Mouse (Mus musculus) c-Kit-negative CD71-positive TER-119-positive erythroid progenitor cells, embryonic 14.5 days (primary cell): Measurements from ENCODE around the gene Poc1a.

Experiments used
- DNase-seq: peaks from one replicate; pipeline ENCODE4 v3.0.0-alpha.2; 2013; ENCODE audit warnings: low read depth, low spot score

The Poc1a gene

DNA sequence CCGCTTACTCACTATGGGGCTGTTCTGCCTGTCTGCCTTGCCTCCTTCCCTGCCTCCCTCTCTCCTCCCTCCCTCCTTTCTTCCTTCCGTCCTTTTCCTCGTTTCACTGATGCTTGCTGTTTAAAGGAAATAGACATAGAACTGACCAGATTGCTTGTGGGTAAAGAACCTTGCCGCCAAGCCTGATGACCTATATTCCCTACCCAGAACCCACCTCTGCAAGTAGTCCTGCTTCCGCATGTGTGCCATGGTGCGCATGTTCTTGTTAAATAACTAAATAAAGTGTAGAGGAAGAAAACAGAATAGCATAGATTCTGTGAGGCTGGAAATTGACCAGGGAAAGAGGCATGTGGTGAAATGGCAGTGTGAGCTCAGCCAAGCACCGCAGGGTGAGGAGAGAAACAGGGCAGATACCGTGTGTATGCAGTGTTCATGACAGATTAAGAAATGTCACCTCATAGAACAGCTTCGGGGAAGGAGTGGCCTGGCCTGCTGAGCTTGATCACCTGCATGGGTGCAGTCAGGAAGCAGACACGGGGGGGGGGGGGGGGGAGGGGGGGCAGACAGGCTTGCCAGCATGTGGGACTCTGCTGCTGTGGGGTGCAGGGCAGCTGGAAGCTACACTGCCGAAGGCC is 20.7 kb downstream of the Poc1a start:
- no peak for DNase-seq

DNA sequence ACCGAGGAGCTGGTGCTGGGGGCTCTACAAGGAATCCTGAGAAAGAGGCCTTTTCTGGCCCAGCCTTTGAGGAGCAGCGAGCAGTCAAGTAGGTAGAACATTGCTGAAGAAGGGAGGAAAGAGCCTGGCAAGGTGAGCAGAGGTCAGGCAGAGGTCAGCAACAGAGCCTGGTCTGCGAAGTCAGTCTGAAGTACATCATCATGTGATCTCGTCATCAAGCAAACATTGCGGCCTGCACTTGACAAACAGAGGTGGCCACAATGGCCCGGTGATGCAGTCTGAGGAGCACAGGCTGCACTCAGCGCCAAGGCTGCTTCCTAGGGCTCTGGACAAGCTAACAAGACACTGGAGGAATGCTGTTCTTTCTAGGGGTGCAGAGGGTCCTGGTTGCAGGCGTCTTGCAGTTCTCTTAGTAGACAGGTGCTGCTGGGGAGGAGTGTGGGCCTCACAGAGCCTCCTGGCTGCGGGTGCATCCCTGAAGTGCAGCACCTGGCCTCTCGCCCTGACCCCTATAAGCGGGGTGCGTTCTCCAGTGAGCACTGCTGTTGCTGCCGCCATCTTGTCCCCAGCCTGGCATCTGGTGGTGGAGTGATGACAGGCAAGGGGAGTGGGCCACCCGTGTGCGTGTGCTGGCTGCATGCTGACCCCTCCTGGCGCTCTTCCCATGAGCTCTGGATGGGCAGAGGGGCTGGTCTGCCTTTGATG is 21.7 kb downstream of the Poc1a start:
- no peak for DNase-seq

DNA sequence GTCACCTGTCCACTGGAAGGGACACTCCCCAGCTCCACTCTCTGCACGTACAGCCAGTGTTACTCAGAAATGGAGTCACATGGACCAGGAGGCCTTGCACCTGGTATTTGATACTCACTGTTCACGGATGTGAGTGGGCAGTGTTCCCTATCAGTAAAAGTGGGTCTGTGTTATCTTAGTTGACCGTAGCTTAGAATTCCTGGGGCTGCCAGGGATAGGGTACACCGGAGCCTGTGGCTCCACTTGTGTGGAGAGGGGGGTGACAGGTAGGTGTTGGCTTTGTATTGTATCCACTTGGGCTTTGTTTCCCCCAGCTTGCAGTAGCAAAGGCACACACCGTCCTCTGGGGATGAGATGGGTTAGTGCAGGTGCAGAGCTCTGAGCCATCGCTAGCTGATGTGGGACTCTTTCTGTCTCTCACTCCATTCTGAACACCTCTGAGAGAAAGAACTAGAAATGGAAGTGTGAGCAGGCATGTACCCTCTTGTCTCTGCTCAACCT is 22.6 kb downstream of the Poc1a start:
- no peak for DNase-seq

DNA sequence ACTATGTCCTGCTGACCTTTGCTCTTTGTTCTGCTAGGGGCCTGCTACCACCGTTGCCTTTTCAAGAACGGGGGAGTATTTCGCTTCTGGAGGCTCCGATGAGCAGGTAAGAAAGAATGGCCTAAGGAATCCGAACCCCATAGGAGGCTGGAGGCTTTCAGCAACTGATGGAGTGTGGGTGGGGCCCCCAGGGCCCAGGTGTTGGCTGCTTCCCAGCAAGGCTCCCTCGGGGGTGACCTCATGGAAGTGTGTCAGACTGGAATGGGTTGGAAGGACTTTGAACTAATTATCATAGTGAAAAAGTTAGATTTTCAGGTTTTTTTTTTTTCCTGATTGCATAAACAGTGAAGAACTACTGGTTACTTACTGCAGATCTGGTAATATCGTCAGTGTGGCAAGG is 24.4 kb downstream of the Poc1a start:
- DNase-seq: no peak

DNA sequence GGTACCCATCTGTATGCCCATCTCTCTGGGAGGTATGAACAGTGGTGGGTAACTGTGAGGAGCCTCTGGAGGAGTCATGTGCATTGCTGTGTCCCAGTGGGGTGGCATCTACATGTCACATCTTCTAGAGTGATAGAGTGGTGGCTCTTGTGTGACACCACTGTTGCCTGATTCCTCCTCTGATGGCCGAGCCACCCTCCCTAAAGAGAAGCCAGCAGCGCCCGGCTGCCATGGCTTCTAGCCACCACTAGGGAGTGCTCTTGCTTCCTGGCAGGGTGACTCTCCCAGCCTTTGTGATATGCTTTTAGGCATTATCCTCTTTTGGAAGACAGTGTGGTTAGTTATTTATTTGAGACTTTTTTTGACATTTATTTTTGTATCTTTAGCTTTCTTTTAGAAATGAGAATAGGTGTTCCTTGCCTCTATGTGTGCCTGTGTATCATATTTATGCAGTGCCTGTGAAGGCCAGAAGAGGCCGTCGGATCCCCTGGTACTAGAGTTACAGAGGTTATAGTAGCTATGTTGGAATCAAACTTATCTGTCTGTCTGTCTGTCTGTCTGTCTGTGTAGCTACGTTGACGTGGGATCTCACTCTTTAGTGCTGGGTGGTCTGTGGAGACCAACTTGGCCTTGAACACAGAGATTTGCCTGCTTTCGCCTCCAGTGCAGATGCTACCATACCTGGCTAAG is 25.9 kb downstream of the Poc1a start:
- peak; percentile 17 for DNase-seq

DNA sequence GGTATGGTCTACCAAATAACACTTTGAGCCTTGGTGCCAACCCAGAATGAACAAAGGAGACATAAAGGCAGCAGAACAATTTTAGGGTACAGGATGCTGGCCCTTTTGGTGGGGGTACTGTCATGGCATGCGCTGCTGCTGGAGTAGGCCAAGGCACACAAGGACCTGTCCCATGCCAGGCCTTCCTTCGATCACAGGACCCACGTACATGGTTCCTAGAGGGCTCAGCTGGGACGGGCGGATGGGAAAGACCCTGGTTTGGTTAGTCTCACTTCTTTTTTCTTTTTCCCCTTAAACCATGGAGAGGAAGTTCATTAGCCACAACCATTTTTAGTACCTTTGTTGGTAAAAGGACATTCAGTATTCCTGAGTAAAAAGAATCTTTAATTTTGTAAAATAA is 27.3 kb downstream of the Poc1a start:
- no peak for DNase-seq

DNA sequence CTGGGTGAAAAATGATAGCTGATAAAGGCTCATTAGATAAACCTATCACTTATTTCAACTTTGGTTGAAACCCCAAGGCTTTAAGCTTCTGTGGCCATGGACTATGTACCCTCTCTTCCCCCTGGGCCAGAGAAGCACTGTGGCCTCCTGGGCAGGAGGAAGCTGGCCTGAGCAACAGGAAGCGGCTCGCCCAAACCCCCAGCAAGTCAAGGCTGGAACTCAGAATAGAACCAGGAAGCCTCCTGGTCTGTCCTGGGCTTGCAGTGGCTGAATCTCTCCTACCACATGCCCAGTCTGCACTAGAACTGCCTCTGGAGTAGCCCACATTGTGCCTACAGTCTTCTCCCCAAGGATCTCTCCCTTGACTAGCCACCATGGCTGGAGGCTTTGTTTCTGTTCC is 27.7 kb downstream of the Poc1a start:
- DNase-seq: no peak

DNA sequence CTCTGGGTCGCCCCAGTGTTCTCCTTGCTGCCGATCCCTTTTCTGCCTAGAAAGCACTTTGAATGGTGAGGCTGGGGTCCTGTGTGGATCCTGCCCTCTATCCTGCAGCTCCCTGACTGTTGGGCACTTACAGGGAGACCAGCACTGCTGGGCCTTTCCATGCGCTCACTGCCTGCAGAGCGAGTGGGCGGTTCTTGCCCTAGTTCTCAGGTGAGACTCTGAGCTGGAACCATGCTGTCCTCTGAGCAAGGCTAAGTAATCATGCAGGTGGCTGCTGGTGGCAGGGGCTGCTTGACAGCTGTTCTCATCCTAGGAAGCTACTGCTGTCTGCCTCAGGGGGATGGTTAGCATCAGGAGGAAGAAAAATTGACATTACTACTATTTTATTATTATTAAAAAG is 28.1 kb downstream of the Poc1a start:
- no peak for DNase-seq

DNA sequence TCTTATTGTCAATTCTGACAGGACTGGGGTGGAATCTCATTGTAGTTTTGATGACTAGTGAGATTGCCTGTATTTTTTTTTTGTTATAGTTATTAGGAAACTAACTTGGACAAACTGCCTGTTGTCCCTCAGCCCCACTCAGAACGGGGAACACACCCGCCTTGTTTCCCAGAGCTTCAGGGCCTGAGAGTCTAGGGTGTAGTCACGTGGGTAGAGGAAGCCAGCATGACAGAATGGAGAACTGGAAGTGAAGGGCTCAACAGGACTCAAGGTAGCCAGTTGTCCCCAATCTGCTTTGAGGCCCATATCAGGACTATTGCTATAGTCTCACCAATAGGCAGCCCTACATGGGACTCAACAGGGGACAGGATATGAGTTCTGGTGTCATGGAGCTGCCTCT is 29.0 kb downstream of the Poc1a start:
- no peak for DNase-seq

DNA sequence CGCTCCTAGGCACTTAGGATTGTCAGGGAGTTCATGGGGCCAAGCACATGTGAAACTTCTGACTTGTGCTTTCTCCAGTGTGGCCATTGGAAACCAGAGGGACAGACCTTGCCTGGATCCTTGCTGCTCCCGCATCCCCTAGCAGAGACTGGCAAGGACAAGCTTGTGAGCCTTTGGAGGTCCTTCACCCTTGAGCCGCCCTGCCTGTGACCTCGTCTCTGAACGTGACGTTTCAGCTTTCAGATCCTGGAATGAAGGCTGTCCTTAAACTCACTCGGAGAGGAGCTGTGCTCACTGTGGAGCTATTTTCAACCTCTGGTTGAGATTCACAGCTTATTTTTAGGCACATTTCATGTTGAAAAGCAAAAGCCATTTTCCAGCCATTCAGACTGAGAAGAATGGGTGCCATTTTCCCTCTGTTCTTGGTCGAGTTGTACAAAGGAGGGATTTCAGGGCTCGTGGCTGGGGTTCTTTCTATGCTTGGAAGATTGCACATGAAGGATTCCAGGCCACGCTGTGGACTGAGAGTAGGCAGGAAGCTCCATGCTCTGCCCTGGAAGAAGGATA is 30.8 kb downstream of the Poc1a start:
- DNase-seq: no peak

DNA sequence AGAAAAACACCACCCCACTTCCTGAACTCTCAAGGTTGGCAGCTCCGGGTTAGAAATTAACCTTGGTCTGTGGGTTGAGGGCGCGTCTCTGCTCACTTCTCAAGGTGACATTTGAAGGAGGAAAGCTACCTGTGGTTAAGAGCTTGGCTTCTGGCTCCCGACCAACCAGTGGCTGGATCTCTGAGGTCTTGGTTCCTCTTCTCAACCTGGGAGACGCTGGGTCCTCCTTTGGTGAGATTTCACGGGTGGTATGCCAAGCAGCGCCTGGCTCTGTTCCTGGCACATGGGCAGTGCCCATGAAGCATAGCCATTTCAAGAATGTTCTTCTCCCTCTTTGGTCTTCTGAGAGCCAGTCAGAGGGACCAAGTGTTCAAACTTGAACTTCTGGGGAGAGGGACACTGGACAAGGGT is 32.1 kb downstream of the Poc1a start:
- DNase-seq: no peak

DNA sequence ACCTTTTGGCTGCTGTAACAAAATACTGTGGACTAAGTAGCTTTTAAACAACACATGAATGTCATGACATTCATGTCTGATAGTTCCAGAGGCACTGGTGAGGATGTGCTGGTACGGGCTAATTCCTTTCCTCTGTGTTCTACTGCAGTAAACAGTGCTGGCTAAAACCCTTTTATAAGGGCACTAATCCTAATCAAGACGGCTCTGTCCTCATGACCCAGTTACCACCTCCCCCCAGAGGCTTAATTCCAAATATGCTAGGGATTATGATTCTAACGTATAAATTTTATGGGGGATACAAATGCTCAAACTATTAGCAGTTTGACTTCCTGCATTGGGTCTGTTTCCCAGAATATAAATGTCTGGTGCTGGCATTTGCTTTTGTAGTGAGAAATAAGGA is 33.3 kb downstream of the Poc1a start:
- no peak for DNase-seq

DNA sequence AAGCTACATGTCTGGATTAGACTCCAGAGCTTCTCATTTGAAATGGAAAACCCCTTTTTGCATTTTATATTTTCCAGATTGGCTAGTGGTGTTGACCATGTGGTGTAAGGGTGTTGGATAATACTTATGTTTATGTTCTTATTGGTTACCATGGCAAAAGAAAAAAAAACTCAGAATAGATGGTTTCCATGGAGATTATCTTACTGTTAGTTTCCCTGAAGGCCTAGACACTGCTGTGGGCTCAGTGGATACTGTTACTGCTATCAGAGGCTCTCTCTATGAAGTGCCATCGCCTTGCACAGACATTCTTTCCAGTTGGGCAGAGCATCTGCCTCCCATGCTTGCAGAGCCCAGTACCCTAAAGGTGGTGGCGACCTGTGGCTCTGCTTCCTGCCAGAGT is 37.2 kb downstream of the Poc1a start:
- no peak for DNase-seq

DNA sequence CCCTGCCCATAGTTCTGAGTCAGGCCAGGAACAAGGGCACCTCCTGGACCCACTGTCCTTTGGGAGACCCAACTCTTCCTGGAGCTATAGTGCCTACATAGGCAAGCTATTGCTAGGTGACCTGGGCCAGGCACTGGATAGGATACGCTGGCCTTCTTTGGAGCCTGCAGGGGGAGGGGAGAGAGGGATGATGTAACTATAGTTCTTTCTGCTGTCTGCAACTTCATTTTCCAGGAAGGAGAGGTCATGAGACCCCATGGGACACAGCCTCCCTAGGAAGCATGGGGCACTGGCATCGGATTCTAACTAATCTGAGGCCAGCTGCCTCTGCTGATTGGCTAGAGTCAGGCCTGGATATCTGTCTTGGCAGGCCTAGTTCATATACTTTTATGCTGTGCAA is 38.2 kb downstream of the Poc1a start:
- no peak for DNase-seq

DNA sequence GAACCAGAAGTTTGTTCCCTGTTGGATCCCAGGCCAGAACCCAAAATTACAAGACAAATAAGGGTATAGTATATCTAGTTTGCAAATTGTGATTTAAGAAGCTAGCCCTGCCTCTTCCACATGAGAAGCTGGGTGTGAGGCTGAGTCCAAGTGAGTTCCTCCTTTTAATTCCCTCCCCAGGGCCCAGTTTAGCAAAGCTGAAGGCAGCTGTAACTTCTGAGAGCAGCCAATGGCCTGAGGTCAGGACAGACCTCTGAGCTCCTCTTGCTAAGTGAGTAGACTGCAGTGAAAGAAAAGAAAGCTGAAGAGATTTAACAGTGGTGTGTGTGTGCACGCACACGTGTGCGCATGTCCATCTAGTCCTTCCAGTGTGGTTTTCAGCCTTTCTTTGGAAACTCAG is 41.6 kb downstream of the Poc1a start:
- DNase-seq: no peak

DNA sequence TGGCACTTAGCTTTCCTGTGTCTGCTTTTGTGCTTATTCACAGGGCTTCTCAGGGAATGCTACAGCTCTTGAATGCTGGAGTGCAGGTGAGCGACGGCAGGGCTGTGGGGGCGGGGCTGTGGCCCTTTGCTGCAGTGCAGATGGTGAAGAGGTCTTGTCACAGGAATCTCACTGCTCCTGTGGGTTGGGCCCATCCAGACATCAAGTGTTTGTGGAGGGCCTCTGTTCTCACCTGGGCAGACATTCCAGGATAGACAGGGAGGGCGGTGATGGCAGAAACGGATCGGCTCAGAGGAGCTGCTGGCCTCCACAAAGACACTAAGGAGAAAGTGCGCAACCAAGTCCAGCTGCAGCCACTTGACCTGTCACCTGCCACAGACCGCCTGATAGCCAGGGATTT is 45.4 kb downstream of the Poc1a start:
- DNase-seq: no peak

DNA sequence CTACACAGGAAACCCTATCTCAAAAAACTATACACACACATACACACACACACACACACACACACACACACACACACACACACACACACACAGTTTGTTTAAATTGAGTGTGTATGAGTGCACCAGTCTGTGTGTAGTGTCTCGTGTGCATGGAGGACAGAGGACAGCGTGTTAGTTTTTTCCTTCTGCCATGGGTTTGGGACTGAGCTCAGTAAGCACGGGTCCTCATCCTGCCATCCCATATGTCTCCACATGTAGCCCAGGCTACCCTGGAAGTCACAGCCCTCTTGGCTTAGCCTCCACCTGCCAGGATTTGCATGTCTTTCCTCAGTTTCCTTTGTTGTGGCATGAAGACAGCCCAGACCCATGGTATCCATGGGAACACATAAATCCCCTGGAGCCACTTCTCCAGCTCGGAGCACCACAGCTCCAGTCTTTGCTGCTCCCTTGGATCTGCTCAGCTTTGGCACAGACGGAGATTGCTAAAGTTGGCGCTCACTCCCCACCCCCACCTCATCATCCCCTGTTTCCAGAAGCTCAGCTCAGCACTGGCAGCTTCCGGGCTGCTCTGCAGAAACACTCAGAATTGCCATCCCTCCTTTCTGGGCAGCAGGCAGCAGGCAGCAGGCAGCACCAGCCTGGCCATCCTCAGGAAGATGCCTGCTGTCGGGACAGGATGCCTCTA is 46.4 kb downstream of the Poc1a start:
- DNase-seq: no peak

DNA sequence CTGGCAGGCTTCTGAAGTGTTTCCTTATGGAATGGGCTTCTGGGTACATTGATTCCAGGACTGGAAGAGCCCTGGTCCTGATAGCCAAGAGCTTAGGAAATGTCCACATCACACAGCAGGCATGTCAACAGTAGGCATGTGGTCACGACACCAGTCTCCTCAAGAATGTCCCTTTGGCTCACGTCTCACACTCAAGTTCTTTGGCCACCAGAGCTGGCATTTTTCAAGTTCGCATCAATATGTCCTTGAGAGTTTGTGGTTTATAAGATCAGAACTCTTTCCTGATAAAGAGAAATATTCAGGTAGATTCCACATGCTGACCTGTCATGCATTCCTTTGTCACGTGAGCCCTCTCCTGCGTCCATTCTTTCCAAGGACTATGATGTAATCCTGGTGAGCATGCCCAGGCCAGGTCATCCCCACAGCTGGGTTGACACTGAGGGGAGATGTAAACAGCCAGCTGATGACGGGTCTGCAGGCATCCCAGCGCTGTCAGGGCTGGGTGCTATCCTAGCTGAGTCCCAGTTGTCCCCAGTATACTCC is 47.3 kb downstream of the Poc1a start:
- DNase-seq: no peak

DNA sequence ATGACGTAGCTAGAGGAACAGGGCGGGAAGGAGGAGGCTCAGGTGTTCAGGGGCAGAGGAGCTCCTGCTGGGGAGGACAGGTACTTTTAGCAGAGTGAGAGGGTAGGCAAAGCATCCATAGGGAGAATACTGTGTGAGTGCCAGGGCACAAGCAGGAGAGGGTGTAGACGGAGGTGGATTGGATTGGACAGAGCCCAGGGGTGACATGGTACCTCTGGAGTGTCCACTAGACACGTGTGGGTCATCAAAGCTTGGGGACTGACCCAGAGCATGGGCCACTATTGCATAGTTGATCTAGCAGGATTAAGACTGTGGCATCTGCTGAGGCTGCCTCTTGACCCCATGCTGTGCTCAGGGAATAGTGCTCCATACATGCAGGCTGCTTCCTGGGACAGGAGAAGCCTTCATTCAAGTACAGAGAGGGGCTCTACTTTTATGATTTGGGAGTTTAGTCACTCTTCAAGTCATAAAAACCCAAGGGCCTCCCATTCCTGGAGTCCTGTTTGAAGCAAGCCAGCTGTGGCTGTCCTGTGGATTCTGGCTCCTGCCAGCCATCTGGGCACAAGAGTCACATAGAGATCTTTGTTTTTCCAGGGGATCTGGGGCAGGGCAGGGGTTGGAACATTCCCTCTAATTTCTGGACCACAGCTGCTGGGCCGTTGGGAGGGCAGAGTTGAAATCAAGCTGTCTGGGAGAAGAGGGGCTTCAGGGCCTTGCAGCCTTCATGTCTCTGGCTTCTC is 48.1 kb downstream of the Poc1a start:
- DNase-seq: no peak

DNA sequence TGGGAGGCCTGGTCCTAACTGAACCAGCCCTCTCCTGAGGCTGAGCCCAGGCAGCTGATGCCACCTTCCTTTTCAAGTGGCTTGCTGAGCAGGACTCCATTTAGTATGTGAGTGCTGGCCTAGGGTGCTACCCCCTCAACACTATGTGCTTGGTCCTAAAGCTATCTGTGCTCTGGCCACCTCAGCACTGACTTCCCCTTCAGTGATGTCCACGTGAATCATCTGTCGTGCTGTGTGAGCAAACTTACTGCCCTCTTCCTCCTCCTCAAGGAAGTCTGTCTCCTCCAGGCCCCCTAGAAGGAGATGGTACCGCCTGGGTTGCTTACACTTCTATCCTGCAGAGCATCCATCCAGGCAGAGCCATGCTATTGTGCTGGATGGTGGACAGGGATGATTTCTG is 51.9 kb downstream of the Poc1a start:
- no peak for DNase-seq

DNA sequence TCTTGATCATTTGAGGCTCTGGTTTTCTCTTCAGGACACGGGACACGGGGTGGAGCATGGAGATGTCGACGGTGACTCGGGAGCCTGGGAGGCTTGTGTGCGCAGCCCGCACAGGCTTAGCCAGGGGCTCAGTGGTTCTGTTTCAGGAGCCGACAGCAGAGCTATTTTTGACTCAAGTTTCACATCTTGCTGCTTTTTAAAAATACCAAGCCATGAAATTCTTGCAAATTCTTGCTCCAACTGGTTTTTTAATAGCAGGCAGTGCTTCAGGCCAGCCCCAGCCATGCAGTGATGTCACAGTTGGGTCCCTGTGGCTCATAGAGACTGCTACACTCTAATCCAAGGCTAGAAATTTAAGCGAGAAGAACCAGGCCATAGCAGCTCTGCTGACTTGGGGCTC is 56.8 kb downstream of the Poc1a start:
- DNase-seq: no peak
